Mouse (Mus musculus) spleen, adult 2 months (tissue): ENCODE data around the gene Cfap221. TPM values are rescaled to one million over a fixed set of nuclear protein-coding genes. Genes with fewer than 3 reads are reported as not detected.

Experiments used
- DNase-seq, 2 experiments: peaks; one replicate each; pipeline versions ENCODE4 v3.0.0 to v3.0.0-alpha.2; 2012 to 2021; ENCODE audit warnings: low spot score in 2 of 2, low read depth in 1 of 2
- H3K27ac ChIP-seq: fragments of 200-500 bp; 2 replicates; pipeline ENCODE4 v1.5.1; 2012; ENCODE audit warnings: low read length, inconsistent platforms; ENCODE audit not compliant: insufficient read depth
- H3K27me3 ChIP-seq: fragments of 200-500 bp; 2 replicates; pipeline ENCODE4 v1.6.1; 2012; ENCODE audit warnings: mild to moderate bottlenecking, moderate library complexity, low read length, inconsistent platforms; ENCODE audit not compliant: control insufficient read depth, insufficient read depth
- H3K36me3 ChIP-seq: fragments of 200-500 bp; 2 replicates; pipeline ENCODE4 v1.6.1; 2012; ENCODE audit warnings: mild to moderate bottlenecking, low read length, inconsistent platforms; ENCODE audit not compliant: control insufficient read depth, insufficient read depth
- H3K4me1 ChIP-seq: fragments of 200-500 bp; 2 replicates; pipeline ENCODE4 v1.6.1; 2011; ENCODE audit warnings: inconsistent platforms; ENCODE audit not compliant: control insufficient read depth, insufficient read depth, insufficient read length
- H3K4me3 ChIP-seq: fragments of 200-500 bp; 2 replicates; pipeline ENCODE4 v1.5.1; 2011; ENCODE audit warnings: mild to moderate bottlenecking, inconsistent platforms; ENCODE audit not compliant: insufficient read depth, insufficient read length; ENCODE audit errors: extremely low read depth
- CTCF ChIP-seq: fragments of 200-500 bp; IDR thresholded peaks from 2 replicates; pipeline ENCODE4 v1.5.1; 2011; ENCODE audit warnings: mild to moderate bottlenecking, inconsistent platforms; ENCODE audit not compliant: insufficient read depth, insufficient read length, insufficient replicate concordance; ENCODE audit errors: extremely low read depth
- POLR2A ChIP-seq: fragments of 200-500 bp; IDR thresholded peaks from 2 replicates; pipeline ENCODE4 v1.6.1; 2011; ENCODE audit warnings: low read depth, low read length, inconsistent platforms
- WGBS: fragments of 180-500 bp; shearing (Covaris S2); methylation state at CpG from one replicate; pipeline ENCODE4 v1.1.7; 2018; 5-methylcytosine and 5-hydroxymethylcytosine counted together
- polyA plus RNA-seq: library from polyadenylated mRNA; depleted of rRNA; stranded (reverse); fragments of >200 nt; gene quantifications from 2 replicates; pipeline ENCODE4 v1.2.3, GENCODE M21; 2012

Cfap221 gene
- polyA plus RNA-seq, 1 experiment = not detected

- DNase-seq = no peak
- H3K27me3 ChIP-seq = no peaks in the 10 kb centered on the region
- no peaks in the 10 kb centered on the region for H3K4me1 ChIP-seq
- TF ChIP-seq CTCF (no peak), POLR2A (no peak)
- H3K36me3 ChIP-seq = no peaks in the 10 kb centered on the region
- 77% methylated on average over 2 of the region's 2 CpGs for WGBS
- no peak overlapping the region for H3K27ac ChIP-seq
- H3K4me3 ChIP-seq = no peak overlapping the region
Measured at GRCm38 (mm10) chr1:119907206-119907748, 89.8 kb downstream of the Cfap221 start.

- TF ChIP-seq CTCF (no peak), POLR2A (no peak)
- no peaks in the 10 kb centered on the region for H3K36me3 ChIP-seq
- H3K27ac ChIP-seq = no peak overlapping the region
- H3K4me3 ChIP-seq = no peak overlapping the region
- WGBS = 56% methylated on average over 6 of the region's 6 CpGs
- H3K4me1 ChIP-seq = no peaks in the 10 kb centered on the region
- no peaks in the 10 kb centered on the region for H3K27me3 ChIP-seq
- DNase-seq = no peak
Measured at GRCm38 (mm10) chr1:119903231-119903620, 93.8 kb downstream of the Cfap221 start.

- Histone ChIP-seq H3K4me1 (no peaks in the 10 kb centered on the region), H3K36me3 (no peaks in the 10 kb centered on the region), H3K4me3 (no peak overlapping the region), H3K27me3 (no peaks in the 10 kb centered on the region), H3K27ac (no peak overlapping the region)
- TF ChIP-seq POLR2A (no peak), CTCF (no peak)
- DNase-seq = no peak
- WGBS = 68% methylated on average over 8 of the region's 8 CpGs
Measured at GRCm38 (mm10) chr1:119902551-119903230, 94.3 kb downstream of the Cfap221 start.

GRCm38 (mm10) chr1:119899195-119900123 is 97.6 kb downstream of the Cfap221 start:
- H3K27ac ChIP-seq = no peak overlapping the region
- 85% methylated on average over 11 of the region's 11 CpGs for WGBS
- TF ChIP-seq POLR2A (no peak), CTCF (no peak)
- no peaks in the 10 kb centered on the region for H3K36me3 ChIP-seq
- no peaks in the 10 kb centered on the region for H3K27me3 ChIP-seq
- no peaks in the 10 kb centered on the region for H3K4me1 ChIP-seq
- DNase-seq = no peak
- no peak overlapping the region for H3K4me3 ChIP-seq

GRCm38 (mm10) chr1:119894936-119895335 is 102.1 kb downstream of the Cfap221 start:
- peak; percentile 11 to 57 for DNase-seq
- H3K27ac ChIP-seq = no peak overlapping the region
- no peaks in the 10 kb centered on the region for H3K36me3 ChIP-seq
- no peaks in the 10 kb centered on the region for H3K27me3 ChIP-seq
- WGBS = 43% methylated on average over 6 of the region's 6 CpGs
- H3K4me3 ChIP-seq = no peak overlapping the region
- TF ChIP-seq POLR2A (no peak), CTCF (peak; percentile 91)
- H3K4me1 ChIP-seq = no peaks in the 10 kb centered on the region

GRCm38 (mm10) chr1:119893600-119893999 is 103.4 kb downstream of the Cfap221 start:
- 90% methylated on average over 3 of the region's 3 CpGs for WGBS
- TF ChIP-seq POLR2A = no peak
- no peak for TF ChIP-seq CTCF

GRCm38 (mm10) chr1:119892933-119893332 is 104.1 kb downstream of the Cfap221 start:
- TF ChIP-seq POLR2A (no peak), CTCF (no peak)
- no peak overlapping the region for H3K4me3 ChIP-seq
- H3K27me3 ChIP-seq = no peaks in the 10 kb centered on the region
- no peaks in the 10 kb centered on the region for H3K36me3 ChIP-seq
- H3K27ac ChIP-seq = no peak overlapping the region
- no peaks in the 10 kb centered on the region for H3K4me1 ChIP-seq
- no peak for DNase-seq
- 57% methylated on average over 6 of the region's 6 CpGs for WGBS

More at GRCm38 (mm10) chr1:119893600-119893999, 103.4 kb downstream of the Cfap221 start:
- DNase-seq = no peak
- H3K4me1 ChIP-seq = no peaks in the 10 kb centered on the region
- H3K27ac ChIP-seq = no peak overlapping the region
- no peaks in the 10 kb centered on the region for H3K36me3 ChIP-seq
- H3K4me3 ChIP-seq = no peak overlapping the region
- no peaks in the 10 kb centered on the region for H3K27me3 ChIP-seq
